Mouse (Mus musculus): Measurements from ENCODE around the gene Csrp1.

GRCm38 (mm10) chr1:135686792-135687510 lies 32.9 kb upstream of the Csrp1 start:
- peak in 2 of 3 experiments; percentile 29 to 56 for TF ChIP-seq MYOD1 (IDR thresholded peaks at IDR 0.05; ENCODE audit: control insufficient read depth in 1 of 3, insufficient read length in 2 of 3, low read depth in 2 of 3)
- peak; percentile 39 for TF ChIP-seq POLR2A (IDR thresholded peaks at IDR 0.05; ENCODE audit: insufficient read length, low read depth)
- TF ChIP-seq TCF12 (IDR thresholded peaks at IDR 0.05; ENCODE audit: insufficient read depth, poor library complexity, severe bottlenecking), result no peak
- TF ChIP-seq MYOG (IDR thresholded peaks at IDR 0.05; ENCODE audit: control insufficient read depth in 1 of 3, insufficient read depth in 1 of 3, insufficient read length in 2 of 3, low read depth in 2 of 3), result peak in 1 of 3 experiments; percentile 39
- TF ChIP-seq MAX (IDR thresholded peaks at IDR 0.05; ENCODE audit: low read depth), result no peak
